Mouse (Mus musculus) ES-E14 (cell line): ENCODE results near the gene 9130213A22Rik.

Experiments
- CHD2 ChIP-seq: IDR thresholded peaks from 2 replicates; pipeline ENCODE4 v1.6.1; 2014; ENCODE audit warnings: mild to moderate bottlenecking, low read depth, low read length, inconsistent platforms
- HCFC1 ChIP-seq: IDR thresholded peaks from 2 replicates; pipeline ENCODE4 v1.6.1; 2012; ENCODE audit warnings: low read length, inconsistent platforms, borderline replicate concordance; ENCODE audit not compliant: insufficient read depth
- MAFK ChIP-seq: IDR thresholded peaks from 2 replicates; pipeline ENCODE4 v1.6.1; 2014; ENCODE audit warnings: mild to moderate bottlenecking, low read depth, low read length, inconsistent platforms; ENCODE audit not compliant: insufficient read depth
- ZC3H11A ChIP-seq: IDR thresholded peaks from 2 replicates; pipeline ENCODE4 v1.6.1; 2012; ENCODE audit warnings: low read depth, mild to moderate bottlenecking, inconsistent platforms, low read length, borderline replicate concordance
- ZNF384 ChIP-seq: IDR thresholded peaks from 2 replicates; pipeline ENCODE4 v1.6.1; 2012; ENCODE audit warnings: low read depth, low read length, inconsistent platforms

DNA sequence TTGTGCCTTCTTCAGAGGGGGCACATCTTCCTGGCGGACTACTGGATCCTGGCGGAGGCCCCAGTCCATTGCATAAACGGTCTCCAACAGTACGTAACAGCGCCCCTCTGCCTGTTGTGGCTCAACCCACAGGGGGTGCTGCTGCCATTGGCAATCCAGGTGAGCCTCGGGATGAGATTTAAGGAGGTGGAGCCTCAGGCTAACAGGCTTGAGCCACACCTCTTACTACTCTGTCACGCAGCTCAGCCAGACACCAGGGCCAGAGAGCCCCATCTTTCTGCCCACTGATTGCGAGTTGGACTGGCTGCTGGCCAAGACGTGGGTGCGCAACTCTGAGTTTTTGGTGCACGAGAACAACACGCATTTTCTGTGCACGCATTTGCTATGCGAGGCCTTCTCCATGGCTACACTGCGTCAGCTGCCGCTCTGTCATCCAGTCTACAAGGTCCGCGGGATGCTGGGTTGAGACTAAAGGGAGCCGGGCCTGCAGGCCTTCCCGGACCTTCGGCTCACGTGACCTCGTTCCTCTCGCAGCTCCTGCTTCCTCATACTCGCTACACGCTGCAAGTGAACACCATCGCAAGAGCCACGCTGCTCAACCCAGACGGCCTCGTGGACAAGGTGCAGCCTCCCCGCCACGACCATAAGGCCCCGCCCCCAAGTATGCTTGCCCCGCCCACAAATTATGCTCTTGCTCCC lies 11.7 kb upstream of the 9130213A22Rik start:
- TF ChIP-seq HCFC1 (no peak; the same call in 1 of the 2 replicates), MAFK (peak; percentile 0; the same call in 1 of the 2 replicates), CHD2 (no peak), ZNF384 (no peak), ZC3H11A (no peak)
